Mouse (Mus musculus) forebrain, postnatal 0 days (tissue): ENCODE measurements around the gene Foxred2. TPM values are rescaled to one million over a fixed set of nuclear protein-coding genes. Genes with fewer than 3 reads are reported as not detected.
A peak's percentile ranks its signal among the peaks of the same experiment; 100 is the strongest.

Experiments used
- ATAC-seq: fragments of 200-750 bp; cut with Nextera tagmentation; 2 replicates; pipeline ENCODE4 v1.8.0; 2017; ENCODE audit warnings: mild to moderate bottlenecking, moderate library complexity
- DNase-seq: peaks from one replicate; pipeline ENCODE4 v3.0.0-alpha.2; 2015
- H3K27ac ChIP-seq: fragments of 300-500 bp; sonication (generic); 2 replicates; pipeline ENCODE4 v1.5.1; 2014; ENCODE audit warnings: low read depth, mild to moderate bottlenecking, antibody characterized with exemption, low read length, moderate library complexity, mixed read lengths
- H3K27me3 ChIP-seq: fragments of 300-500 bp; sonication (generic); 2 replicates; pipeline ENCODE4 v1.6.1; 2014; ENCODE audit warnings: mild to moderate bottlenecking, low read length, mixed read lengths; ENCODE audit not compliant: insufficient read depth
- H3K36me3 ChIP-seq: fragments of 300-500 bp; sonication (generic); 2 replicates; pipeline ENCODE4 v1.6.1; 2014; ENCODE audit warnings: mild to moderate bottlenecking, moderate library complexity; ENCODE audit not compliant: insufficient read depth
- H3K4me1 ChIP-seq: fragments of 300-500 bp; sonication (generic); 2 replicates; pipeline ENCODE4 v1.6.1; 2014; ENCODE audit warnings: antibody characterized with exemption; ENCODE audit not compliant: insufficient read depth
- H3K4me2 ChIP-seq: fragments of 300-500 bp; sonication (generic); 2 replicates; pipeline ENCODE4 v1.6.1; 2014; ENCODE audit warnings: low read depth, mild to moderate bottlenecking, moderate library complexity
- H3K4me3 ChIP-seq: fragments of 300-500 bp; sonication (generic); 2 replicates; pipeline ENCODE4 v1.5.1; 2014; ENCODE audit warnings: low read depth, low read length, mixed read lengths
- H3K9ac ChIP-seq: fragments of 300-500 bp; sonication (generic); 2 replicates; pipeline ENCODE4 v1.6.1; 2014; ENCODE audit warnings: mild to moderate bottlenecking
- H3K9me3 ChIP-seq: fragments of 300-500 bp; sonication (generic); 2 replicates; pipeline ENCODE4 v1.6.1; 2016; ENCODE audit warnings: low read length
- CTCF ChIP-seq: sonication (generic); IDR thresholded peaks from 2 replicates; pipeline ENCODE4 v1.5.1; 2016; ENCODE audit warnings: antibody characterized with exemption, control low read depth, low read depth
- WGBS: fragments of 180-500 bp; shearing (Covaris S2); extraction: QIAGEN DNeasy Blood & Tissue Kit; methylation state at CpG from one replicate; pipeline ENCODE4 v1.1.7; 2014; 5-methylcytosine and 5-hydroxymethylcytosine counted together
- polyA plus RNA-seq: library from polyadenylated mRNA; unstranded; fragments of >200 nt; fragmentation: Nextera tagmentation; extraction: Ambion mirVana; gene quantifications from 2 replicates; pipeline ENCODE4 v1.2.1, GENCODE M21; 2015
- total RNA-seq: library from RNA; depleted of rRNA; stranded (reverse); fragments of >200 nt; gene quantifications from 2 replicates; pipeline ENCODE4 v1.2.3, GENCODE M21; 2014

Foxred2 gene
- total and polyA plus RNA-seq, 2 experiments from 2014 or later = 10.6 to 26.9 TPM

GRCm38 (mm10) chr15:77933222-77933621 lies 23.3 kb downstream of the Foxred2 start:
- DNase-seq (no peak), ATAC-seq (no peak)
- H3K4me3 ChIP-seq = no peak overlapping the region
- no peaks in the 10 kb centered on the region for H3K9me3 ChIP-seq
- no peaks in the 10 kb centered on the region for H3K36me3 ChIP-seq
- H3K27ac ChIP-seq = peak overlapping the region; percentile 84
- no peak for TF ChIP-seq CTCF
- peak overlapping the region; percentile 36; the same call in 1 of the 2 replicates for H3K9ac ChIP-seq
- peak overlapping the region; percentile 43 for H3K4me2 ChIP-seq
- H3K27me3 ChIP-seq = no peaks in the 10 kb centered on the region
- H3K4me1 ChIP-seq = peaks cover 28% of the 10 kb centered on the region
- 53% methylated on average over 3 of the region's 3 CpGs for WGBS

GRCm38 (mm10) chr15:77931689-77932016 lies 24.9 kb downstream of the Foxred2 start:
- no peak overlapping the region for H3K9ac ChIP-seq
- no peak overlapping the region for H3K4me2 ChIP-seq
- no peak overlapping the region for H3K4me3 ChIP-seq
- WGBS = 77% methylated on average over 6 of the region's 6 CpGs
- DNase-seq (no peak), ATAC-seq (no peak)
- no peaks in the 10 kb centered on the region for H3K27me3 ChIP-seq
- peaks cover 34% of the 10 kb centered on the region for H3K4me1 ChIP-seq
- H3K9me3 ChIP-seq = no peaks in the 10 kb centered on the region
- H3K27ac ChIP-seq = no peak overlapping the region
- H3K36me3 ChIP-seq = no peaks in the 10 kb centered on the region
- no peak for TF ChIP-seq CTCF

DNA sequence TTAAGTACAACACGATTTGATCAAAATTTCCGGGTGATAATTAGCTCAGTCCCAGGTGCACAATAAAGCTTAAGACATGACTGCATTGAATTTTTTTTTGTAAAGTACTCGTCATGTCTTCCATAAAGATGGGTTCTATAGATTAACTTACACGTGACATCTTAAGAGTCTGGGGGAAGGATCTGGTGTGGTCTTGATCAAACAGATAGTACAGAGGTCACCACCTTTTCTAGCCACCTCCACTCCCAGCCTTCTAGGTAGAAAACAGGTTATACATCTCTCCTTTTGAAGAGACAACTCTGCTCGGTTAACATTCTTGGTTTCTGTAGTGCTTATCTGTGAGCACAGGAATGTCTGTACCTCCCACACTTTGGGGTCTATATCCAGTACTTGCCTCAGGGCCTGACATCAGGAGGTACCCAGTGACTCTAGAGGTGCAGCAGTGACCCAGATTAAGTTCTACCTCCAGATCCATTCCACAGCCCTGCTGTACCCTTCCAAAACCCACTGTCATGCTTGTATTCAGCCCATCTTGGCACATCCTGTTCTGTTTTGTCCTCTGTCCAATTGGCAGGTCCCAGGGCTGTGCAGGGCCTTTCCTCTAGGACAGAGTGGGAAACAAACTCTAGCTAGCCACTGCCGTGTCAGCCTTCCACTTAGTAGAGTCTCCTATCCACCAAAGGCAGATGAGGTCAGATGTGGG lies 25.4 kb downstream of the Foxred2 start:
- no peaks in the 10 kb centered on the region for H3K9me3 ChIP-seq
- H3K4me2 ChIP-seq = no peak overlapping the region
- no peak overlapping the region for H3K4me3 ChIP-seq
- no peaks in the 10 kb centered on the region for H3K27me3 ChIP-seq
- DNase-seq = no peak
- peaks cover 34% of the 10 kb centered on the region for H3K4me1 ChIP-seq
- 83% methylated on average over 6 of the region's 6 CpGs for WGBS
- no peak overlapping the region for H3K9ac ChIP-seq
- H3K27ac ChIP-seq = no peak overlapping the region
- ATAC-seq = no peak
- TF ChIP-seq CTCF = no peak
- no peaks in the 10 kb centered on the region for H3K36me3 ChIP-seq

GRCm38 (mm10) chr15:77929804-77930203 lies 26.7 kb downstream of the Foxred2 start:
- no peaks in the 10 kb centered on the region for H3K36me3 ChIP-seq
- peak overlapping the region; percentile 72; the same call in 1 of the 2 replicates for H3K4me3 ChIP-seq
- ATAC-seq (no peak), DNase-seq (no peak)
- WGBS = 51% methylated on average over 8 of the region's 8 CpGs
- H3K9me3 ChIP-seq = no peaks in the 10 kb centered on the region
- no peak for TF ChIP-seq CTCF
- peaks cover 32% of the 10 kb centered on the region for H3K4me1 ChIP-seq
- H3K9ac ChIP-seq = peak overlapping the region; percentile 60; the same call in 1 of the 2 replicates
- no peaks in the 10 kb centered on the region for H3K27me3 ChIP-seq
- no peak overlapping the region for H3K27ac ChIP-seq
- peak overlapping the region; percentile 55 for H3K4me2 ChIP-seq

DNA sequence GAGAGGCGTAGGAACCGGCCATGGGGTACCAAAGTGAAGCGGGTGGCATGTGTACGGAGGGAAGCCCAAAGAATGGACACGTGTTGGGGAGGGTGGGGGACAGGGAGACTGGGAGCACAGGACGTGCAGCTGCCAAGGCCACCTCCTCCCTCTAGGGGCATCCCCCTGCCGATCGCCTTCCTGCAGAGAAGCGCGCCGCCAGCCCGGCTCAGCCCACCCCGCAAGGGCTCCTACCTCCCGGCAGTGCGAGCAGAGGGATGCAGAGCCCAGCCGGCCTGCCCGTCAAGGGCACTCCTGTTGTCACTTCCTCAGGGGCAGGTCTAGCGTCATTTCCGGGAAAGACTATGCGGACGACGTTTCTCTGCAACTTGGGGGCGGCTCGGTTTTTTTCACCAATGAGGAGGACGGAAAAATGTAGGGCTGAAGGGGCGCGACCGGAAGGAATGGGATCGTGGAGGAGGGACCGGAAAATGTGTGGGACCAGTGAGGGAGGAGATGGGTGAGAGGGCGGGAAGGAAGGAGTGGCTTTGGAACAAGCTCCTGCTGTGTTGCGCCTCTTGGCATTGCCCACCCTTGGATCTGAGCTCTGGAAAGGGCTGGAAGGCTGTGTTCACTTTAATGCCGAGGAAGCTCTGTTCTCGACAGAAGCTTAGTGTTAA lies 27.7 kb downstream of the Foxred2 start, which contains the start of gene Txn2:
TSS of gene Txn2 (minus strand) at position 334 of the 659 bp plus-strand sequence.
- H3K4me3 ChIP-seq = peak within 1 kb of the TSS; percentile 72
- peak; percentile 98 for DNase-seq
- H3K9me3 ChIP-seq = no peaks in the 10 kb centered on the region
- WGBS = 1% methylated on average over 34 of the region's 34 CpGs
- peaks cover 9% of the 10 kb centered on the region for H3K36me3 ChIP-seq
- no peaks in the 10 kb centered on the region for H3K27me3 ChIP-seq
- ATAC-seq = peak; percentile 95
- H3K4me1 ChIP-seq = peaks cover 21% of the 10 kb centered on the region
- peak within 1 kb of the TSS; percentile 78 for H3K9ac ChIP-seq
- H3K27ac ChIP-seq = peak within 1 kb of the TSS; percentile 98
- peak; percentile 45 for TF ChIP-seq CTCF
- peak within 1 kb of the TSS; percentile 55 for H3K4me2 ChIP-seq

GRCm38 (mm10) chr15:77928091-77928490 lies 28.4 kb downstream of the Foxred2 start:
- Histone ChIP-seq H3K4me2 (peak overlapping the region; percentile 55), H3K9me3 (no peaks in the 10 kb centered on the region), H3K27me3 (no peaks in the 10 kb centered on the region), H3K27ac (peak overlapping the region; percentile 98), H3K9ac (peak overlapping the region; percentile 78), H3K4me3 (peak overlapping the region; percentile 72), H3K4me1 (peaks cover 15% of the 10 kb centered on the region), H3K36me3 (peaks cover 15% of the 10 kb centered on the region)
- 24% methylated on average over 4 of the region's 4 CpGs for WGBS
- ATAC-seq (no peak), DNase-seq (no peak)
- no peak for TF ChIP-seq CTCF

- peaks cover 14% of the 10 kb centered on the region for H3K4me1 ChIP-seq
- 92% methylated on average over 5 of the region's 5 CpGs for WGBS
- no peak overlapping the region for H3K4me2 ChIP-seq
- H3K4me3 ChIP-seq = no peak overlapping the region
- H3K27me3 ChIP-seq = no peaks in the 10 kb centered on the region
- H3K9me3 ChIP-seq = no peaks in the 10 kb centered on the region
- H3K36me3 ChIP-seq = peaks cover 25% of the 10 kb centered on the region
- DNase-seq = no peak
- ATAC-seq = no peak
- H3K27ac ChIP-seq = no peak overlapping the region
- no peak for TF ChIP-seq CTCF
- H3K9ac ChIP-seq = no peak overlapping the region
These were observed 29.6 kb downstream of the Foxred2 start for GRCm38 (mm10) chr15:77926921-77927320.
